Mouse (Mus musculus) kidney, embryonic 14.5 days (tissue): ENCODE measurements around the gene Mcl1. TPM values are rescaled to one million over a fixed set of nuclear protein-coding genes. Genes with fewer than 3 reads are reported as not detected.
"Not testable (repeated sequence)": the region's sequence is repeated elsewhere in the genome, so short reads cannot be mapped to it uniquely, and the experiment has no call there.

Experiments used
- ATAC-seq: fragments of 200-750 bp; cut with Nextera tagmentation; 2 replicates; pipeline ENCODE4 v1.8.0; 2017; ENCODE audit warnings: moderate number of reproducible peaks, mild to moderate bottlenecking, moderate TSS enrichment, moderate library complexity; ENCODE audit not compliant: low FRiP score, low TSS enrichment
- H3K27ac ChIP-seq: fragments of 300-500 bp; sonication (generic); 2 replicates; pipeline ENCODE4 v1.5.1; 2014; ENCODE audit warnings: low read depth, mild to moderate bottlenecking, low read length, moderate library complexity, mixed read lengths
- H3K27me3 ChIP-seq: fragments of 300-500 bp; sonication (generic); 2 replicates; pipeline ENCODE4 v1.6.1; 2014; ENCODE audit warnings: mild to moderate bottlenecking, low read length; ENCODE audit not compliant: control insufficient read depth, insufficient read depth
- H3K36me3 ChIP-seq: fragments of 300-500 bp; sonication (generic); 2 replicates; pipeline ENCODE4 v1.6.1; 2014; ENCODE audit warnings: low read length, mixed read lengths; ENCODE audit not compliant: control insufficient read depth, insufficient read depth
- H3K4me1 ChIP-seq: fragments of 300-500 bp; sonication (generic); 2 replicates; pipeline ENCODE4 v1.6.1; 2014; ENCODE audit warnings: low read length, mixed read lengths; ENCODE audit not compliant: control insufficient read depth, insufficient read depth
- H3K4me2 ChIP-seq: fragments of 300-500 bp; sonication (generic); replicated peaks from 2 replicates; pipeline ENCODE4 v1.6.1; 2014; ENCODE audit warnings: low read depth, mild to moderate bottlenecking, low read length
- H3K4me3 ChIP-seq: fragments of 300-500 bp; sonication (generic); 2 replicates; pipeline ENCODE4 v1.5.1; 2014; ENCODE audit warnings: mild to moderate bottlenecking, low read length
- H3K9ac ChIP-seq: fragments of 300-500 bp; sonication (generic); 2 replicates; pipeline ENCODE4 v1.6.1; 2014; ENCODE audit warnings: low read depth, mild to moderate bottlenecking, low read length, moderate library complexity
- H3K9me3 ChIP-seq: fragments of 300-500 bp; sonication (generic); 2 replicates; pipeline ENCODE4 v1.6.1; 2016; ENCODE audit warnings: low read length; ENCODE audit not compliant: control insufficient read depth
- WGBS: fragments of 180-500 bp; shearing (Covaris S2); extraction: QIAGEN DNeasy Blood & Tissue Kit; methylation state at CpG from one replicate; pipeline ENCODE4 v1.1.7; 2014; 5-methylcytosine and 5-hydroxymethylcytosine counted together
- polyA plus RNA-seq: library from polyadenylated mRNA; unstranded; fragments of >200 nt; fragmentation: Nextera tagmentation; extraction: Ambion mirVana; gene quantifications from 2 replicates; pipeline ENCODE4 v1.2.1, GENCODE M21; 2014

The Mcl1 gene
- 47.4 and 76.1 TPM in 2 replicates for polyA plus RNA-seq

- H3K4me2 ChIP-seq: peak within 1 kb of the TSS; percentile 93
- H3K36me3 ChIP-seq: peaks cover 32% of the 10 kb centered on the region
- ATAC-seq: peak; percentile 98
- peaks cover 23% of the 10 kb centered on the region; the same call in 1 of the 2 replicates for H3K4me1 ChIP-seq
- no peaks in the 10 kb centered on the region for H3K9me3 ChIP-seq
- peak within 1 kb of the TSS; percentile 99 for H3K27ac ChIP-seq
- H3K4me3 ChIP-seq: peak within 1 kb of the TSS; percentile 99
- under 1% methylated on average over 40 of the region's 43 CpGs for WGBS
- H3K9ac ChIP-seq: peak within 1 kb of the TSS; percentile 100
- H3K27me3 ChIP-seq: no peaks in the 10 kb centered on the region
These were observed at the start of gene Mcl1 for GRCm38 (mm10) chr3:95658236-95658867. Mcl1 (plus strand) TSS chr3:95658788.

GRCm38 (mm10) chr3:95609195-95609594 lies 49.4 kb upstream of the Mcl1 start:
- H3K9ac ChIP-seq: no peak overlapping the region
- no peaks in the 10 kb centered on the region for H3K4me1 ChIP-seq
- H3K36me3 ChIP-seq: peaks cover 29% of the 10 kb centered on the region
- WGBS: 72% methylated on average over 3 of the region's 3 CpGs
- H3K27me3 ChIP-seq: no peaks in the 10 kb centered on the region
- H3K9me3 ChIP-seq: no peaks in the 10 kb centered on the region
- H3K4me3 ChIP-seq: no peak overlapping the region
- H3K4me2 ChIP-seq: no peak overlapping the region
- no peak overlapping the region for H3K27ac ChIP-seq
- no peak for ATAC-seq

- Histone ChIP-seq H3K4me1 (no peaks in the 10 kb centered on the region), H3K4me3 (no peak overlapping the region), H3K9ac (no peak overlapping the region), H3K27me3 (no peaks in the 10 kb centered on the region), H3K4me2 (no peak overlapping the region), H3K9me3 (no peaks in the 10 kb centered on the region), H3K27ac (no peak overlapping the region), H3K36me3 (peaks cover 41% of the 10 kb centered on the region)
- 100% methylated on average over 1 of the region's 1 CpGs for WGBS
- no peak for ATAC-seq
These were observed 44.6 kb upstream of the Mcl1 start for GRCm38 (mm10) chr3:95613996-95614395.

- peaks cover 33% of the 10 kb centered on the region for H3K36me3 ChIP-seq
- no peak for ATAC-seq
- WGBS: 88% methylated on average over 1 of the region's 1 CpGs
These were observed 40.1 kb upstream of the Mcl1 start for GRCm38 (mm10) chr3:95618511-95618910.

GRCm38 (mm10) chr3:95621241-95621640 lies 37.3 kb upstream of the Mcl1 start:
- no peak overlapping the region for H3K27ac ChIP-seq
- H3K9ac ChIP-seq: no peak overlapping the region
- H3K4me2 ChIP-seq: no peak overlapping the region
- H3K27me3 ChIP-seq: no peaks in the 10 kb centered on the region
- H3K36me3 ChIP-seq: peaks cover 25% of the 10 kb centered on the region
- WGBS: 74% methylated on average over 1 of the region's 1 CpGs
- no peak overlapping the region for H3K4me3 ChIP-seq
- no peaks in the 10 kb centered on the region for H3K9me3 ChIP-seq
- no peaks in the 10 kb centered on the region for H3K4me1 ChIP-seq
- no peak for ATAC-seq

More at GRCm38 (mm10) chr3:95618511-95618910, 40.1 kb upstream of the Mcl1 start:
- Histone ChIP-seq H3K4me1 (no peaks in the 10 kb centered on the region), H3K27ac (no peak overlapping the region), H3K9me3 (no peaks in the 10 kb centered on the region), H3K27me3 (no peaks in the 10 kb centered on the region), H3K9ac (no peak overlapping the region), H3K4me3 (no peak overlapping the region), H3K4me2 (no peak overlapping the region)

GRCm38 (mm10) chr3:95622421-95622820 lies 36.2 kb upstream of the Mcl1 start:
- H3K36me3 ChIP-seq: peaks cover 25% of the 10 kb centered on the region
- not testable (repeated sequence) for ATAC-seq, H3K9me3 ChIP-seq, H3K27ac ChIP-seq, H3K4me2 ChIP-seq, H3K27me3 ChIP-seq, H3K9ac ChIP-seq, H3K4me3 ChIP-seq, H3K4me1 ChIP-seq
- WGBS: 93% methylated on average over 19 of the region's 20 CpGs

- Histone ChIP-seq H3K36me3 (peaks cover 26% of the 10 kb centered on the region), H3K4me3 (no peak overlapping the region), H3K9ac (no peak overlapping the region), H3K27ac (no peak overlapping the region), H3K4me1 (no peaks in the 10 kb centered on the region), H3K4me2 (no peak overlapping the region), H3K9me3 (no peaks in the 10 kb centered on the region), H3K27me3 (no peaks in the 10 kb centered on the region)
- WGBS: 70% methylated on average over 2 of the region's 2 CpGs
- no peak for ATAC-seq
These were observed 35.0 kb upstream of the Mcl1 start for GRCm38 (mm10) chr3:95623551-95623950.

GRCm38 (mm10) chr3:95623991-95624515 lies 34.5 kb upstream of the Mcl1 start:
- H3K4me1 ChIP-seq, H3K27me3 ChIP-seq, H3K9me3 ChIP-seq, ATAC-seq: not testable (repeated sequence)
- H3K4me3 ChIP-seq: peak overlapping the region; percentile 65
- H3K9ac ChIP-seq: peak overlapping the region; percentile 53; the same call in 1 of the 2 replicates
- peak overlapping the region; percentile 87 for H3K27ac ChIP-seq
- peaks cover 31% of the 10 kb centered on the region for H3K36me3 ChIP-seq
- 71% methylated on average over 5 of the region's 5 CpGs for WGBS
- H3K4me2 ChIP-seq: peak overlapping the region; percentile 48
